Mouse (Mus musculus) G1E (cell line): Measurements from ENCODE around the gene Calcrl.

Experiments
- CTCF ChIP-seq: IDR thresholded peaks from 2 replicates; pipeline ENCODE4 v1.5.1; 2012; ENCODE audit warnings: low read depth, low read length, inconsistent platforms, mixed read lengths
- GATA1 ChIP-seq: IDR thresholded peaks from 2 replicates; pipeline ENCODE4 v1.6.1; 2012; ENCODE audit warnings: borderline replicate concordance, low read length, inconsistent platforms, mixed read lengths
- GATA2 ChIP-seq: IDR thresholded peaks from 2 replicates; pipeline ENCODE4 v1.6.1; 2012; ENCODE audit warnings: low read depth, low read length, inconsistent platforms, borderline replicate concordance
- TAL1 ChIP-seq: conservative IDR thresholded peaks from 2 replicates; pipeline ENCODE4 v1.6.1; 2012; ENCODE audit warnings: low read depth, low read length, inconsistent platforms, mixed read lengths

DNA sequence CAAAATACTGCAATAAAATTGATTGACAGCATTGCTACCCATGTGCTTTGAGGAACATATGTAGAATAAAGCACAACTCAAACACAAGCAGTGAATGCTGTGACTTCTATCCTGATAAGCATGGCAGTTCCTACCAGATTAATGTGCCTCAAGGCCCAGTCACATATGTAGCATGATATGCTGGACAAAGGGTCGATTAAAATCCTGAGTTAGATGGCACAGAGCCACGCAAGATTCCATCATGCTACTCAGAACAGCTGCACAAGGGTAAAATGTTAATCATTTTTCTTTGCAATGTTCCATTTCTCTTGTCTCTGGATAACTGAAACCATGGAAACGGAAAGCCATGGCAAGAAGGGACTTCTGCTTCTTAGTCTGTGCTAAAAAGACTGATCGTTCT lies 28.7 kb downstream of the Calcrl start:
- TF ChIP-seq CTCF, result no peak
- TF ChIP-seq GATA1, result no peak
- no peak for TF ChIP-seq GATA2
- TF ChIP-seq TAL1, result no peak
